11 mouse cellular contexts compared by ENCODE assay signal in genomic region chr19:14889794-14890193, GRCm38 (mm10).
DNase-seq lines count a peak whose midpoint lies in the region; ATAC-seq and TF ChIP-seq lines count a peak whose summit lies in the region.
"Had no signal": no experiment of that assay in that cellular context is flagged by ENCODE, and none has a peak within 500 bp of the region (broad histone marks: within the 10 kb centered on the region; RNA-seq: fewer than 3 reads in every experiment).

No protein-coding gene starts in this region.

- H3K4me1 ChIP-seq in stomach, embryonic 14.5 days (ENCODE audit: control insufficient read depth, insufficient read depth, low read length), result peaks cover 13% of the 10 kb centered on the region
- H3K4me1 ChIP-seq in stomach, postnatal 0 days (replicated peaks; ENCODE audit: control insufficient read depth, insufficient read depth), result no peaks in the 10 kb centered on the region
- H3K4me1 ChIP-seq in limb, embryonic 15.5 days, result peaks cover 12% of the 10 kb centered on the region

- H3K27ac ChIP-seq in stomach, embryonic 14.5 days (ENCODE audit: low read length), result no peak overlapping the region
- H3K27ac ChIP-seq in stomach, postnatal 0 days (replicated peaks), result no peak overlapping the region
- H3K27ac ChIP-seq in limb, embryonic 15.5 days, result no peak overlapping the region

- no peak for ATAC-seq in stomach, embryonic 14.5 days (ENCODE audit: insufficient number of reproducible peaks, insufficient read depth, low FRiP score, low read depth)
- no peak for ATAC-seq in stomach, postnatal 0 days (ENCODE audit: low FRiP score, low TSS enrichment)
- no peak for ATAC-seq in limb, embryonic 15.5 days (ENCODE audit: insufficient number of reproducible peaks, low FRiP score, low TSS enrichment, low read depth)

- no peaks in the 10 kb centered on the region for H3K36me3 ChIP-seq in stomach, embryonic 14.5 days (ENCODE audit: control insufficient read depth, insufficient read depth, low read length)
- no peaks in the 10 kb centered on the region for H3K36me3 ChIP-seq in stomach, postnatal 0 days (ENCODE audit: control insufficient read depth, insufficient read depth, low read length)
- no peaks in the 10 kb centered on the region for H3K36me3 ChIP-seq in limb, embryonic 15.5 days

- peaks cover 13% of the 10 kb centered on the region; the same call in 1 of the 2 replicates for H3K27me3 ChIP-seq in stomach, embryonic 14.5 days (ENCODE audit: control insufficient read depth, insufficient read depth, low read length)
- no peaks in the 10 kb centered on the region for H3K27me3 ChIP-seq in stomach, postnatal 0 days (ENCODE audit: control insufficient read depth, insufficient read depth, low read length)
- peaks cover 23% of the 10 kb centered on the region; the same call in 1 of the 2 replicates for H3K27me3 ChIP-seq in limb, embryonic 15.5 days

- H3K9ac ChIP-seq in stomach, embryonic 14.5 days (replicated peaks; ENCODE audit: low read depth, low read length), result no peak overlapping the region
- H3K9ac ChIP-seq in stomach, postnatal 0 days (ENCODE audit: low read length), result no peak overlapping the region
- H3K9ac ChIP-seq in limb, embryonic 15.5 days, result no peak overlapping the region

- H3K4me2 ChIP-seq in stomach, embryonic 14.5 days (replicated peaks; ENCODE audit: low read depth, low read length), result peak overlapping the region; percentile 50; the same call in 1 of the 2 replicates
- H3K4me2 ChIP-seq in stomach, postnatal 0 days (replicated peaks; ENCODE audit: low read depth), result no peak overlapping the region
- peak overlapping the region; percentile 42; the same call in 1 of the 2 replicates for H3K4me2 ChIP-seq in limb, embryonic 15.5 days

- no peak for TF ChIP-seq EP300 in stomach, postnatal 0 days (optimal IDR thresholded peaks at IDR 0.05)

- WGBS in stomach, embryonic 14.5 days, result 66% methylated on average over 3 of the region's 3 CpGs
- 72% methylated on average over 3 of the region's 3 CpGs for WGBS in stomach, postnatal 0 days
- 62% methylated on average over 3 of the region's 3 CpGs for WGBS in limb, embryonic 15.5 days

- DNase-seq in embryo, embryonic 10.5 days (ENCODE audit: low spot score), result peak; percentile 25
- DNase-seq in embryo, embryonic 9.5 days (ENCODE audit: extremely low spot score), result no peak
- DNase-seq in stomach, postnatal 0 days (ENCODE audit: low spot score), result no peak
- DNase-seq in layer of hippocampus, adult 9-11 months, result no peak
- no peak for DNase-seq in layer of hippocampus, postnatal 14 days (ENCODE audit: low spot score in 2 of 2)
- no peak for DNase-seq in spleen, postnatal 36 days (ENCODE audit: low spot score in 2 of 2)
- DNase-seq: adrenal gland, adult 8-10 months; heart, postnatal 4 days; lung, postnatal 36 days had no signal

- no peaks in the 10 kb centered on the region for H3K9me3 ChIP-seq in stomach, embryonic 14.5 days (ENCODE audit: control insufficient read depth, low read depth, low read length)
- H3K9me3 ChIP-seq in stomach, postnatal 0 days (ENCODE audit: control insufficient read depth, low read length), result no peaks in the 10 kb centered on the region
- H3K9me3 ChIP-seq in limb, embryonic 15.5 days, result no peaks in the 10 kb centered on the region

- no peak overlapping the region for H3K4me3 ChIP-seq in stomach, embryonic 14.5 days (ENCODE audit: low read depth, low read length)
- H3K4me3 ChIP-seq in stomach, postnatal 0 days (ENCODE audit: low read depth, low read length), result no peak overlapping the region
- no peak overlapping the region for H3K4me3 ChIP-seq in limb, embryonic 15.5 days

- TF ChIP-seq CTCF in stomach, postnatal 0 days (IDR thresholded peaks at IDR 0.05; ENCODE audit: low read depth), result no peak
